Mouse (Mus musculus): ENCODE measurements at regions not wholly inside any gene's neighbourhood (a gene's known extent, or its start where the extent isn't known, plus 50 kb on each side); places are given as distances from the start of the nearest gene placed in this dataset.

GRCm38 (mm10) chr8:113383974-113384373 lies 251.4 kb upstream of the Mon1b start:
- Histone ChIP-seq H3K27me3 (no peaks in the 10 kb centered on the region), H3K9ac (replicated peaks) (no peak overlapping the region), H3K9me3 (no peaks in the 10 kb centered on the region), H3K27ac (replicated peaks) (no peak overlapping the region), H3K4me3 (no peak overlapping the region), H3K4me2 (replicated peaks) (no peak overlapping the region), H3K4me1 (no peaks in the 10 kb centered on the region), H3K36me3 (no peaks in the 10 kb centered on the region)
- ATAC-seq (ENCODE audit: low FRiP score, low read depth): no peak
- 80% methylated on average over 4 of the region's 4 CpGs for WGBS

DNA sequence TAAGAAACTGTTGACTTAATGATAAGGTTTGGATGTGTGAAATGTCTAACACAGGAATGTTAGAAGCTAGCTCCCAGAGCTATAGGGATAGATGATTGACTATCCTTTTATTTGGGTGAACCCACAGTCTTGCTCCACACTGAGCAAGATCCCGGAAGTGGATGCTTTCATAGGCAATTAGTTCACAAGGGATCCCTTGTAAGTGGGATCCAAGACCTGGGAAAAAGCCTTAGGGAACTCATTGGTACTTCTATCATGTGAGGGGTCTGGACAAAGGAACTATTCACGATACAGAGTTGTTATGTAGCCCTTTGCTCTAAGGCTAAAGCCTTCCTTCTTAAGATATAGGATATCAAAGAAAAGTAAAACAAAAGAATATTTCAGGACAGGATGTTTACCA lies 245.9 kb upstream of the Mon1b start:
- WGBS: 61% methylated on average over 2 of the region's 2 CpGs
- Histone ChIP-seq H3K4me1 (no peaks in the 10 kb centered on the region), H3K4me3 (no peak overlapping the region), H3K9me3 (no peaks in the 10 kb centered on the region), H3K27ac (replicated peaks) (no peak overlapping the region), H3K9ac (replicated peaks) (no peak overlapping the region), H3K27me3 (no peaks in the 10 kb centered on the region), H3K36me3 (no peaks in the 10 kb centered on the region), H3K4me2 (replicated peaks) (no peak overlapping the region)
- ATAC-seq (ENCODE audit: low FRiP score, low read depth): no peak

GRCm38 (mm10) chr8:113390038-113390437 lies 245.3 kb upstream of the Mon1b start:
- WGBS: 95% methylated on average over 4 of the region's 4 CpGs
- Histone ChIP-seq H3K4me3 (no peak overlapping the region), H3K27me3 (no peaks in the 10 kb centered on the region), H3K36me3 (no peaks in the 10 kb centered on the region), H3K27ac (replicated peaks) (no peak overlapping the region), H3K9ac (replicated peaks) (no peak overlapping the region), H3K9me3 (no peaks in the 10 kb centered on the region), H3K4me1 (no peaks in the 10 kb centered on the region), H3K4me2 (replicated peaks) (no peak overlapping the region)
- ATAC-seq (ENCODE audit: low FRiP score, low read depth): no peak

- no peak overlapping the region for H3K4me3 ChIP-seq
- no peaks in the 10 kb centered on the region for H3K27me3 ChIP-seq
- H3K4me2 ChIP-seq (replicated peaks): no peak overlapping the region
- ATAC-seq (ENCODE audit: low FRiP score, low read depth): no peak
- no peak overlapping the region for H3K9ac ChIP-seq (replicated peaks)
- H3K9me3 ChIP-seq: no peaks in the 10 kb centered on the region
- H3K27ac ChIP-seq (replicated peaks): no peak overlapping the region
- no peaks in the 10 kb centered on the region for H3K4me1 ChIP-seq
- WGBS: 88% methylated on average over 4 of the region's 4 CpGs
- H3K36me3 ChIP-seq: no peaks in the 10 kb centered on the region
These were observed 241.1 kb upstream of the Mon1b start for GRCm38 (mm10) chr8:113394319-113394718.

- H3K27me3 ChIP-seq: no peaks in the 10 kb centered on the region
- H3K4me1 ChIP-seq: no peaks in the 10 kb centered on the region
- H3K4me2 ChIP-seq (replicated peaks): no peak overlapping the region
- ATAC-seq (ENCODE audit: low FRiP score, low read depth): no peak
- no peak overlapping the region for H3K4me3 ChIP-seq
- no peak overlapping the region for H3K9ac ChIP-seq (replicated peaks)
- WGBS: 60% methylated on average over 4 of the region's 4 CpGs
- no peaks in the 10 kb centered on the region for H3K36me3 ChIP-seq
- H3K27ac ChIP-seq (replicated peaks): no peak overlapping the region
- H3K9me3 ChIP-seq: no peaks in the 10 kb centered on the region
These were observed 230.2 kb upstream of the Mon1b start for GRCm38 (mm10) chr8:113405158-113405557.

- H3K27ac ChIP-seq (replicated peaks): no peak overlapping the region
- ATAC-seq (ENCODE audit: low FRiP score, low read depth): no peak
- WGBS: 71% methylated on average over 3 of the region's 3 CpGs
These were observed 216.0 kb upstream of the Mon1b start for GRCm38 (mm10) chr8:113419352-113419751.

DNA sequence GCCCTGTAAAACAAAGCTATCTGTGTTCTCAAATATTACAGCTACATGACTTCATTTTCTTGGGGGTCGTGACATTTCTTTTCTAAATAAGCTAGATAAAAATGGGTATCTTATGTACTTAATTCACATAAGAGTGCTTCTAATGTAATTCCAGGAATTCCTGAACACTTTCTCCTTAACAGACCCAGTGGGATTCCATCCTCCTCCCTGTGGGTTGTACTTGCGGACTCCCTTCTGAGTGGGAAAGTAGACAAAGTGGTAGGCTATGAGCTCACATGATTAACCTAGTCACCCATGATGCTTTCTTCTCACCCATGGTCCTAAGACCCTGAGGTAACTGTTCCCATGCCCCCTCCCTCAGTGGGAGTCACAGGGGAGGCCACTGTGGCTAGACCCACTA lies 212.7 kb upstream of the Mon1b start:
- Histone ChIP-seq H3K9ac (replicated peaks) (no peak overlapping the region), H3K36me3 (no peaks in the 10 kb centered on the region), H3K4me2 (replicated peaks) (no peak overlapping the region), H3K27ac (replicated peaks) (no peak overlapping the region), H3K4me3 (no peak overlapping the region), H3K27me3 (no peaks in the 10 kb centered on the region), H3K4me1 (no peaks in the 10 kb centered on the region), H3K9me3 (no peaks in the 10 kb centered on the region)
- WGBS: 82% methylated on average over 2 of the region's 2 CpGs
- ATAC-seq (ENCODE audit: low FRiP score, low read depth): no peak

More at GRCm38 (mm10) chr8:113419352-113419751, 216.0 kb upstream of the Mon1b start:
- no peaks in the 10 kb centered on the region for H3K4me1 ChIP-seq
- H3K4me2 ChIP-seq (replicated peaks): no peak overlapping the region
- no peaks in the 10 kb centered on the region for H3K36me3 ChIP-seq
- no peaks in the 10 kb centered on the region for H3K27me3 ChIP-seq
- no peaks in the 10 kb centered on the region for H3K9me3 ChIP-seq
- no peak overlapping the region for H3K4me3 ChIP-seq
- no peak overlapping the region for H3K9ac ChIP-seq (replicated peaks)

- Histone ChIP-seq H3K27me3 (no peaks in the 10 kb centered on the region), H3K4me3 (no peak overlapping the region), H3K9me3 (no peaks in the 10 kb centered on the region), H3K4me1 (no peaks in the 10 kb centered on the region), H3K4me2 (replicated peaks) (no peak overlapping the region), H3K9ac (replicated peaks) (no peak overlapping the region), H3K27ac (replicated peaks) (no peak overlapping the region), H3K36me3 (no peaks in the 10 kb centered on the region)
- no peak for ATAC-seq (ENCODE audit: low FRiP score, low read depth)
- WGBS: 66% methylated on average over 7 of the region's 7 CpGs
These were observed 196.3 kb upstream of the Mon1b start for GRCm38 (mm10) chr8:113439088-113439487.

- Histone ChIP-seq H3K36me3 (no peaks in the 10 kb centered on the region), H3K27ac (replicated peaks) (no peak overlapping the region), H3K27me3 (no peaks in the 10 kb centered on the region), H3K4me2 (replicated peaks) (no peak overlapping the region), H3K4me3 (no peak overlapping the region), H3K4me1 (no peaks in the 10 kb centered on the region), H3K9ac (replicated peaks) (no peak overlapping the region), H3K9me3 (no peaks in the 10 kb centered on the region)
- 75% methylated on average over 2 of the region's 2 CpGs for WGBS
- no peak for ATAC-seq (ENCODE audit: low FRiP score, low read depth)
These were observed 181.4 kb upstream of the Mon1b start for GRCm38 (mm10) chr8:113454022-113454421.

GRCm38 (mm10) chr8:113464625-113465024 lies 170.8 kb upstream of the Mon1b start:
- no peaks in the 10 kb centered on the region for H3K9me3 ChIP-seq
- H3K27me3 ChIP-seq: no peaks in the 10 kb centered on the region
- no peak overlapping the region for H3K27ac ChIP-seq (replicated peaks)
- H3K4me3 ChIP-seq: no peak overlapping the region
- no peak overlapping the region for H3K9ac ChIP-seq (replicated peaks)
- no peak for ATAC-seq (ENCODE audit: low FRiP score, low read depth)
- 87% methylated on average over 9 of the region's 9 CpGs for WGBS
- H3K4me2 ChIP-seq (replicated peaks): no peak overlapping the region
- H3K4me1 ChIP-seq: peaks cover 2% of the 10 kb centered on the region; the same call in 1 of the 2 replicates
- no peaks in the 10 kb centered on the region for H3K36me3 ChIP-seq

DNA sequence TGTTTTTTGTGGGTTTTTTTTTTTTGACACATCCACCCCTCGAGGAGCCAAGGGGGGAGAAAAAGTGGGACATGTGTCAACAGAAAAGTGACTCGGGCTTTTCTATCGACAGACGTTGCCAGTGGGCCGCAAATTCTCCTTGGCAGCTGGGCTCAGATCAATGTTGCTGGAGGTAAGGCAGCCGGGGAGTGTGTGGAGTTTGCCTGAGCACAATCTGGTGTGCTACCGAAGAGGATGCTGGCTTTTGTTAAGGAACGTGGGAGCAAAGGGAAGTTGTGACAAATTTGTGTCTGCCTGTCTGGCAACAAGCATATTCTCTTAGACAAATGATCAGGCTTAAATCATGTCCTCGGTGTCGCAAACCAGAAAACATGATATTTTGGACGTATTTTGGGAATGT lies 170.2 kb upstream of the Mon1b start:
- H3K4me3 ChIP-seq: no peak overlapping the region
- WGBS: 77% methylated on average over 11 of the region's 11 CpGs
- ATAC-seq (ENCODE audit: low FRiP score, low read depth): no peak
- no peak overlapping the region for H3K9ac ChIP-seq (replicated peaks)
- no peaks in the 10 kb centered on the region for H3K36me3 ChIP-seq
- no peaks in the 10 kb centered on the region for H3K27me3 ChIP-seq
- peaks cover 2% of the 10 kb centered on the region; the same call in 1 of the 2 replicates for H3K4me1 ChIP-seq
- H3K9me3 ChIP-seq: no peaks in the 10 kb centered on the region
- H3K4me2 ChIP-seq (replicated peaks): no peak overlapping the region
- H3K27ac ChIP-seq (replicated peaks): no peak overlapping the region

GRCm38 (mm10) chr8:113466683-113467082 lies 168.7 kb upstream of the Mon1b start:
- WGBS: 92% methylated on average over 9 of the region's 9 CpGs
- H3K4me2 ChIP-seq (replicated peaks): no peak overlapping the region

GRCm38 (mm10) chr8:113489436-113490107 lies 145.8 kb upstream of the Mon1b start:
- WGBS: 83% methylated on average over 2 of the region's 2 CpGs
- no peak for ATAC-seq (ENCODE audit: low FRiP score, low read depth)
- Histone ChIP-seq H3K27me3 (no peaks in the 10 kb centered on the region), H3K4me2 (replicated peaks) (no peak overlapping the region), H3K4me1 (no peaks in the 10 kb centered on the region), H3K9ac (replicated peaks) (no peak overlapping the region), H3K9me3 (no peaks in the 10 kb centered on the region), H3K4me3 (no peak overlapping the region), H3K27ac (replicated peaks) (no peak overlapping the region), H3K36me3 (no peaks in the 10 kb centered on the region)

More at GRCm38 (mm10) chr8:113466683-113467082, 168.7 kb upstream of the Mon1b start:
- Histone ChIP-seq H3K4me3 (no peak overlapping the region), H3K36me3 (no peaks in the 10 kb centered on the region), H3K27ac (replicated peaks) (no peak overlapping the region), H3K9ac (replicated peaks) (no peak overlapping the region), H3K27me3 (no peaks in the 10 kb centered on the region), H3K4me1 (peaks cover 1% of the 10 kb centered on the region; the same call in 1 of the 2 replicates), H3K9me3 (no peaks in the 10 kb centered on the region)
- no peak for ATAC-seq (ENCODE audit: low FRiP score, low read depth)
